16 mouse cellular contexts compared by ENCODE assay signal in the genomic region with DNA sequence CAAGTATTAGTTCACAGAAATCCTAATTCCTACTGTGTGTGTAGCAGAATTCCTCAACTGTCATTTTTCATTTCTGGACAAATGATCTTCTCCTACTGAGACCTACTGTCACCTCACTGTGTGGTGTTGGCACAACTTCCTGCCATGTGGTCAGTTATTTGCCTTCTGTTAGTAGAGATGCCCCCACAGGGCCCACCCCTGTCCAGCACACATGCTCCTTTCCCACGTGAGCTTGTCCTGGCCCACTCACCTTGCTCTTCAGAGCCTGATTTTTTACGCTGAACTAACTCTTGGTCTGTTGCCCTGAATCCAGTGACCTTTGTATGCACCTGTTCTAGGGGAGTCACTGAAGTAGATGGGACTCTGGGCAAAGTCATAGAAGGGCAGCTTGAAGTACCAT. TPM values are rescaled to one million over a fixed set of nuclear protein-coding genes. Genes with fewer than 3 reads are reported as not detected.
DNase-seq lines count a peak whose midpoint lies in the region.
"Had no signal": no experiment of that assay in that cellular context is flagged by ENCODE, and none has a peak within 500 bp of the region (broad histone marks: within the 10 kb centered on the region; RNA-seq: fewer than 3 reads in every experiment).

No protein-coding gene starts in this region.

- DNase-seq in left cerebral cortex, postnatal 4 days, result peak; percentile 77
- no peak for DNase-seq in left cerebral cortex, postnatal 36 days (ENCODE audit: low spot score in 2 of 2)
- peak; percentile 97 for DNase-seq in cerebellum, adult 11-12 months
- peak; percentile 98 for DNase-seq in cerebellum, adult 9-11 months
- DNase-seq in right cerebral cortex, postnatal 14 days, result no peak
- no peak for DNase-seq in heart, postnatal 4 days
- no peak for DNase-seq in layer of hippocampus, postnatal 25 days (ENCODE audit: extremely low spot score in 1 of 2, low spot score in 1 of 2)
- DNase-seq: adrenal gland, postnatal 14 days; forebrain, postnatal 0 days; gastrocnemius, postnatal 25 days; heart, adult 11 months; kidney, adult 11 months; lung, embryonic 14.5 days; lung, postnatal 14 days had no signal

- intact Hi-C loops in left cerebral cortex, postnatal 4 days (cut with DNase I), result no loop called here
- intact Hi-C loops in left cerebral cortex, postnatal 36 days (cut with DNase I), result no loop called here

RNA-seq across cellular contexts. Expression of a gene that starts 34.4 kb away (rescaled TPM):
- total RNA-seq in left cerebral cortex, postnatal 4 days (2021), result 100 to 1,000 TPM; 166 to 173 TPM
- 100 to 1,000 TPM; 120 to 127 TPM for total RNA-seq in left cerebral cortex, postnatal 36 days (2021)
- under 1 TPM; 0.45 to 0.71 TPM for total RNA-seq in heart, postnatal 4 days (2021)
- 100 to 1,000 TPM; 187 to 189 TPM for total RNA-seq in layer of hippocampus, postnatal 25 days (2021)
- total RNA-seq: liver, adult 2 months; megakaryocyte progenitor cell, adult 5-6 weeks had no signal

Comparison
In these comparisons a context has a peak if more than half of its experiments do, and no peak if none do; other contexts are left out.
1. DNase-seq: peak in left cerebral cortex, postnatal 4 days (single experiment), cerebellum, adult 11-12 months (single experiment) and cerebellum, adult 9-11 months (single experiment); none in left cerebral cortex, postnatal 36 days (0 of 2), right cerebral cortex, postnatal 14 days (single experiment), heart, postnatal 4 days (single experiment) and layer of hippocampus, postnatal 25 days (0 of 2).
2. RNA of a gene that starts 34.4 kb away (total RNA-seq): 187 to 189 TPM in layer of hippocampus, postnatal 25 days, 166 to 173 TPM in left cerebral cortex, postnatal 4 days and 120 to 127 TPM in left cerebral cortex, postnatal 36 days; 0.45 to 0.71 TPM in heart, postnatal 4 days; every median in the first group is over 10 times any median in the second.